Mouse (Mus musculus) frontal cortex, postnatal 10 days (tissue): Measurements from ENCODE around the gene Olfr194.
"Not testable (repeated sequence)": the region's sequence is repeated elsewhere in the genome, so short reads cannot be mapped to it uniquely, and the experiment has no call there.

Experiments used
- DNase-seq, 2 experiments: peaks; one replicate each; pipeline ENCODE4 v3.0.0; 2022; ENCODE audit warnings: low spot score in 2 of 2, mixed read lengths in 1 of 2

Olfr194 gene

GRCm38 (mm10) chr16:59120969-59121368, at the start of gene Olfr194:
Olfr194 (minus strand) TSS chr16:59121069.
- no peak for DNase-seq

DNA sequence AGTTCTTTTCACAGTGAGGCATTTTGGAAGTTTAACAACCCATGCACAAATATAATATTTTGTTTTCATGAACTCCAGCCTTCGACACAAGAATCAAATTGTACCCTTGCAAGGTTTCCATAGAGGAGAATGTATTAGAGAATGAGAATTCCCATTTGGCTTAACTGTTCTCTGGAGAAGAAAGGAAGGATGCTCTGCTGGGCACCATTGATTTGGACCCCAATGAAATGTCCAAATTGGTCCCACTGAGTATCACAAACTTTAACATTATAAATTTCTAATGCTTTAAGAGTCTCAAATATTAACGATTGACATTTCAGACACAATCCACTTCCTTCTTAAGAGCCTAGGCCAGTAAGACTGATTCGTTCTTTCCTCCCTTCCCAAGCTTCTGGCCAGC, 49.5 kb upstream of the Olfr194 start, which contains the start of gene Olfr196:
Gene Olfr196, minus strand, starts transcription at position 101 of the 400 bp plus-strand sequence.
- no peak for DNase-seq

GRCm38 (mm10) chr16:59151996-59152395, 31.1 kb upstream of the Olfr194 start:
- DNase-seq, result no peak

DNA sequence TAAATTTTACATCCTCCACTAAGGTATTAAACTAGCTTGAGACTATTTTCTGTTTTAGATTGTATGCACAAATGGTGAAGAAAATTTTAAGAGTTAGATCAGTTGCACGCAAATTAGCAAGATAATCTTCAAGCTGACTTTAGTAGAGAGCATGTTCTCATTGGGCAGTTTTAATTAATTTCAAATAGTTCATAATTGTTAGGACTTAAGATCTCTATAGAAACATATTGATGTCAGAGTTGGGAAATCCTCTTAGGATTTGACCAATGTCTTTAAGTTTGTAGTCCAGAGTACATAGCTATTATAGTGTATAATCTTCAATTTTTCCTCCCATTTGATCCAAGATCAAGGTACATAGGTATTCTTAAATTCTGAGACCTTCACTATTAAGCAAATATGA, 25.9 kb upstream of the Olfr194 start, which contains the start of gene Olfr195:
Gene Olfr195, plus strand, starts transcription at position 301 of the 400 bp plus-strand sequence.
- DNase-seq, result no peak

- DNase-seq, result no peak
These were observed 20.2 kb upstream of the Olfr194 start for GRCm38 (mm10) chr16:59141105-59141504.

GRCm38 (mm10) chr16:59130740-59131139, 9.9 kb upstream of the Olfr194 start:
- DNase-seq, result no peak

DNA sequence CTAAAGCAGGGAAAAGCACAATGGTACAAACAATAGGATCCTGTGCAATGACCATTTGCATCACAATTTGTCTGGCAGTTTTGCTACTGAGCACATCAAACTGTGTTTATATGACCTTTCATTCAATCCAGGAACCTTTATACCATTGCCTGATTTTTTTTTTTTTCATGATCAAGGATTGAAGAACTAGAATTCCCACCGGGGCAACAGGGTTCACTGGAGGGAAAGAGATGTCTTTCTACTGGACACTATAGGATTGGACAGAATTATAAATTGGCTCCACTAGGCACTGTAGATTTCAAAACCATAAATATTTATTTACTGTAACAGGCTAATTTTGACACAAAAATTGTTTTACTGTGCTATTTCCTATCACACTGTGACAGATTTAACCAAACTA, 9.1 kb downstream of the Olfr194 start, which contains the start of gene Olfr193:
Gene Olfr193, minus strand, starts transcription at position 101 of the 400 bp plus-strand sequence.
- DNase-seq, result no peak

GRCm38 (mm10) chr16:59108522-59108921, 12.3 kb downstream of the Olfr194 start:
- not testable (repeated sequence) for DNase-seq

GRCm38 (mm10) chr16:59105312-59105711, 15.6 kb downstream of the Olfr194 start:
- no peak for DNase-seq

GRCm38 (mm10) chr16:59089722-59090121, 31.1 kb downstream of the Olfr194 start, which contains the start of gene Olfr191:
Olfr191 (minus strand) TSS chr16:59089822.
- not testable (repeated sequence) for DNase-seq

- DNase-seq, result not testable (repeated sequence)
These were observed 39.8 kb downstream of the Olfr194 start for GRCm38 (mm10) chr16:59081113-59081512.

DNA sequence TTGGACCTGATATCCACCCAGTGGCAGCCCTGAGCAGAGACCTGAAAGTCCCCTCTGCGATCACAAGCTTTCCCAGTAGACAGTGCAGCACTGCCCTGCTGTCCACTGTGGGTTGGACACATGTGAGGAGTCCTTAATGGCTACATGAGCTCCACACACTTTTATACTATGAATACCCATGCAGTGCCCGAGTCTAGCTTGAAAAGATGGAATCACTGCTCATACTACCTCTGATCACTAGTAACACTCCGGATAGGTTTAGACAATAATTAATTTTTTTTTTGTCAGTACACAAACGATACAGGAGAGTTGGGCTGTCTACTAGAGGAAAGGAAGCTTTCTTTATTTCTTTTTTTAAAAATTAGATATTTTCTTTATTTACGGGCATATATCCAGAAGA, 43.0 kb downstream of the Olfr194 start, which contains the start of gene Olfr190:
Gene Olfr190, minus strand, starts transcription at position 101 of the 400 bp plus-strand sequence.
- no peak for DNase-seq

DNA sequence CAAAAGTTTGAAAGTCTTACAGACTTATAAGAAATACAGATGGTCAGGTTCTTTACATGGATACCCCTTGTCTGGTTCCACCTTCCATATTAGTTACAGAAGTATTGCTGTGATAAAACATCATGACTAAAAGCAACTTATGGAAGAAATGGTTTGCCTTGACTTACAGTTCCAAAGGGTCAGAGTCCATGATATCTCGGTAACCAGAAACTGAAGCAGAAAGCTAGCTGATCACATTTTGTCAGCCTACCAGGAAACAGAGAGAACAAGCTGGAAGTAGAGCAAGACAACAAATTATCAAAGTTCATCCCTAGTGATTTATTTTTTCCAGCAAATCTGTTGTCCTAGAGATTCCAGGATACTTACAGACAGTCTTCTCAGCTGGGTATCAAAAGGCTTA, 47.3 kb downstream of the Olfr194 start:
- no peak for DNase-seq

- DNase-seq, result no peak
These were observed 49.1 kb downstream of the Olfr194 start for GRCm38 (mm10) chr16:59071755-59072154.
